Mouse (Mus musculus) megakaryocyte-erythroid progenitor cell, adult 5-6 weeks (primary cell): ENCODE measurements at regions not wholly inside any gene's neighbourhood (a gene's known extent, or its start where the extent isn't known, plus 50 kb on each side); places are given as distances from the start of the nearest gene placed in this dataset.

Source experiments
- ATAC-seq: replicated peaks from 2 replicates; pipeline ENCODE4 v1.8.0; 2016; ENCODE audit warnings: mild to moderate bottlenecking, inconsistent platforms; ENCODE audit not compliant: severe bottlenecking, poor library complexity, low FRiP score, low TSS enrichment

- ATAC-seq, result no peak
These were observed 71.2 kb downstream of the Rbm11 start for GRCm38 (mm10) chr16:75663871-75664270.

DNA sequence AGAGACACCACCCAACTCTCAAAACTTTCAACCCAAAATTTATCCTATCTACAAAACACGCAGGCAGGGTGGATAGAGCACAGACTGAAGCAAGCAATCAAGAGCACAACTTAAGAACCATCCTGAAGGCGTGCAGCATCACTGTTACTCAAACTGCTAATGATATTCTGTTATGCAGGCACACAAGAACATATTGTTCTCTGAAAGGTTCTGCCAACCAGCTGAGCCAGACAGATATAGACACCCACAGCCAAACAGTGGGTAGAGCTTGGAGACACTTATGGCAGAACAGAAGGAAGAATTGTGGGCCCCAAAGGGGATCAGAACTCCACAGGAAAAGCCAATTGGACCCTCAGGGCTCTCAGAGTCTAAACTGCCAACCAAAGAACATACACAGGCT is 74.9 kb downstream of the Rbm11 start:
- ATAC-seq, result no peak

- ATAC-seq, result no peak
These were observed 79.5 kb downstream of the Rbm11 start for GRCm38 (mm10) chr16:75672112-75672511.

DNA sequence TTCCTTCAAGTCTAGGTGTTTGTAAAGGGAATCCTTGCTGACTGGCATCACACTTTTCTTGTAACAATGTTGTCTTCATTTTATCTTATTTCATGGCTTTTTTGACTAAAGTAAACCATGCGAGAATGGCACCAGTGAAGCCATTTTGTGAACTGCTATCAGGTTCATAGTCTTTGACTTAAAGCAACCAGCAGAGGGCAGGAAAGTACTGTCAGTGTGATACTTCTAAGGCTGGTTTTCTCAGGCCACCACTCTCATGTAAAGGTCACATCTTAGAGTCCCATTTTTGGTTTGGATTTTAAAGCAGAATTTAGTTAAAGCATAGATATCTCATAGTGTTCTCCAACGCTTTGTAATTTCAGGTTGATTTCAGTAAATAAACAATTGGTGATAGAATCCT is 83.2 kb downstream of the Rbm11 start:
- ATAC-seq, result peak; percentile 97

DNA sequence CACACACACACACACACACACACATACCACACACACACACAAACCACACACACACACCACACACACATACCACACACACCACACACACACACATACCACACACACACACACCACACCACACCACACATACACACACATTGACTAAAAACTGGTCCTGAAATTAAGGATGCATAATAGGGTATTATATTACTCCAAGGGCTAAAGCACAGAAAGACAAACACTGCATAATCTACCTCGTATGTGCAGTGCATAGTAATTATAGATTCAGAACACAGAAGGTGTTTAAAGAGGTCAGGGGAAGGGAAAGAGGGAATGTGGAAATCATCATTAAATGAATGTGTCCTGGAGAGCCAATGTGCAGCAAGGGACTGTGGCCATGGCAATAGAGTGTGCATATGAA is 84.5 kb downstream of the Rbm11 start:
- no peak for ATAC-seq
